Mouse (Mus musculus) lung, postnatal 0 days (tissue): ENCODE measurements at regions not wholly inside any gene's neighbourhood (a gene's known extent, or its start where the extent isn't known, plus 50 kb on each side); places are given as distances from the start of the nearest gene placed in this dataset.

Experiments
- ATAC-seq: fragments of 200-750 bp; cut with Nextera tagmentation; 2 replicates; pipeline ENCODE4 v1.8.0; 2017; ENCODE audit warnings: moderate library complexity
- DNase-seq: peaks from one replicate; pipeline ENCODE4 v3.0.0-alpha.2; 2016; ENCODE audit warnings: low spot score
- H3K27ac ChIP-seq: fragments of 300-500 bp; sonication (generic); 2 replicates; pipeline ENCODE4 v1.5.1; 2014; ENCODE audit warnings: antibody characterized with exemption, mild to moderate bottlenecking, low read length, mixed read lengths
- H3K27me3 ChIP-seq: fragments of 300-500 bp; sonication (generic); replicated peaks from 2 replicates; pipeline ENCODE4 v1.6.1; 2014; ENCODE audit warnings: low read length, mixed read lengths; ENCODE audit not compliant: insufficient read depth
- H3K36me3 ChIP-seq: fragments of 300-500 bp; sonication (generic); 2 replicates; pipeline ENCODE4 v1.6.1; 2014; ENCODE audit warnings: low read length, mixed read lengths; ENCODE audit not compliant: insufficient read depth
- H3K4me1 ChIP-seq: fragments of 300-500 bp; sonication (generic); 2 replicates; pipeline ENCODE4 v1.6.1; 2014; ENCODE audit warnings: antibody characterized with exemption, low read depth, low read length, mixed read lengths; ENCODE audit not compliant: insufficient read depth
- H3K4me2 ChIP-seq: fragments of 300-500 bp; sonication (generic); replicated peaks from 2 replicates; pipeline ENCODE4 v1.6.1; 2014; ENCODE audit warnings: low read depth, mild to moderate bottlenecking, low read length, moderate library complexity, mixed read lengths
- H3K4me3 ChIP-seq: fragments of 300-500 bp; sonication (generic); 2 replicates; pipeline ENCODE4 v1.5.1; 2014; ENCODE audit warnings: low read depth, low read length
- H3K9ac ChIP-seq: fragments of 300-500 bp; sonication (generic); replicated peaks from 2 replicates; pipeline ENCODE4 v1.6.1; 2014; ENCODE audit warnings: low read depth, mild to moderate bottlenecking
- H3K9me3 ChIP-seq: fragments of 300-500 bp; sonication (generic); 2 replicates; pipeline ENCODE4 v1.6.1; 2016; ENCODE audit warnings: low read length, mixed read lengths
- CTCF ChIP-seq: IDR thresholded peaks from 2 replicates; pipeline ENCODE4 v1.5.1; 2016; ENCODE audit warnings: antibody characterized with exemption, mild to moderate bottlenecking
- EP300 ChIP-seq: IDR thresholded peaks from 2 replicates; pipeline ENCODE4 v1.6.1; 2016; ENCODE audit warnings: antibody characterized with exemption, mild to moderate bottlenecking, control low read depth
- WGBS: fragments of 180-500 bp; shearing (Covaris S2); extraction: QIAGEN DNeasy Blood & Tissue Kit; methylation state at CpG from one replicate; pipeline ENCODE4 v1.1.7; 2014; 5-methylcytosine and 5-hydroxymethylcytosine counted together

DNA sequence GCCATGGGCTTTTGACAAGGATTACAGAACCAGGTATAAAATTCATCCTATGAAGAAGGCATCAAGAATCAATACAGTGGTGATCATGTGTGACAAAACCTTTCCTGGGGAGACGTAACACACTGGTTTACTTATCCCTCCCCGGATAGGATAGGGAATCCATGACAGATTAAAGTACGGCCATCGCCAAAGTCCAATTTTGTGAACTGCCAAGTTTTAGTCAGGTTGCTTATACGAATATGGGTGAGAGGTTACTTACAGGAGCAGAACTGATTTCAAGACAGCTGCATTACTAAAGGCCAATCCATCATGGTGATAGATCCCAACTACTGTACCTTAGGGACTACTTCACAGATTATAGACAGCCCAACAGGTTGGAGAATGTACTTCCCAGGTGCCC, 849.6 kb upstream of the Lcorl start:
- ATAC-seq (no peak), DNase-seq (no peak)
- no peaks in the 10 kb centered on the region for H3K36me3 ChIP-seq
- no peak overlapping the region for H3K27ac ChIP-seq
- H3K4me1 ChIP-seq: no peaks in the 10 kb centered on the region
- no peak overlapping the region for H3K4me3 ChIP-seq
- TF ChIP-seq EP300 (no peak), CTCF (no peak)
- WGBS: 94% methylated on average over 5 of the region's 5 CpGs
- no peaks in the 10 kb centered on the region for H3K27me3 ChIP-seq
- no peak overlapping the region for H3K4me2 ChIP-seq
- H3K9ac ChIP-seq: no peak overlapping the region
- no peaks in the 10 kb centered on the region for H3K9me3 ChIP-seq

- ATAC-seq (no peak), DNase-seq (no peak)
- no peak overlapping the region for H3K4me2 ChIP-seq
- H3K36me3 ChIP-seq: no peaks in the 10 kb centered on the region
- H3K9ac ChIP-seq: no peak overlapping the region
- no peak for TF ChIP-seq EP300
- no peak for TF ChIP-seq CTCF
- no peaks in the 10 kb centered on the region for H3K4me1 ChIP-seq
- H3K9me3 ChIP-seq: no peaks in the 10 kb centered on the region
- H3K27ac ChIP-seq: no peak overlapping the region
- no peaks in the 10 kb centered on the region for H3K27me3 ChIP-seq
- H3K4me3 ChIP-seq: no peak overlapping the region
These were observed 820.6 kb upstream of the Lcorl start for GRCm38 (mm10) chr5:46678007-46678406.

DNA sequence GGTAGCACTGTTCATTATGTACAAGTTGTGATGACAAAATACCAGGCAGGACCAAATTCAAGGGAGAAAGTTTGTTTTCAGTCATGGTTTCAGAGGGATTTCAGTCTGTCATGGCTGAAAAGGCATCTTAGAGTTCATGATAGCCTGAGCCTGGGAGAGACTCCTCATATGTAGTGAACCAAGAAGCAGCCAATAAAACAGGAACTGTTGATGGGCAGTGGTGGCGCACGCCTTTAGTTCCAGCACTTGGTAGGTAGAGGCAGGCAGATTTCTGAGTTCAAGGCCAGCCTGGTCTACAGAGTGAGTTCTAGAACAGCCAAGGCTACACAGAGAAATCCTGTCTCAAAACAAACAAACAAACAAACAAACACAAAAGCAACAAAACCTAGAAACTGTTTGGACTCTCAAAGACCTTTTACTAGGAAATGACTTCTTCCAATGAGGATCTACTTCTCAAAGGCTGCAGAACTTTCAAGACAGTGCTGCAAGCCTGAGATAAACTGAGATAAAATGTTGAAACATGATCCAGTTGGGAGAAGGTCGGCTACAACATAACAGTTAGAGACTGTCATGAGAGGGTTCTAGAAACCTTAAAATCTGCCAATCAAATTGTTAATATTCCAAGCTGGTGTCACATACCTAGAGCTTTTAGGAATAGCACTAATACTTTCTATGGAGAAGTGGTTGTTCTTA, 817.5 kb upstream of the Lcorl start:
- Histone ChIP-seq H3K27me3 (no peaks in the 10 kb centered on the region), H3K4me3 (no peak overlapping the region), H3K9me3 (no peaks in the 10 kb centered on the region), H3K27ac (no peak overlapping the region), H3K9ac (no peak overlapping the region), H3K36me3 (no peaks in the 10 kb centered on the region), H3K4me2 (no peak overlapping the region), H3K4me1 (no peaks in the 10 kb centered on the region)
- DNase-seq (no peak), ATAC-seq (no peak)
- WGBS: 71% methylated on average over 3 of the region's 3 CpGs
- TF ChIP-seq EP300: no peak
- TF ChIP-seq CTCF: no peak

DNA sequence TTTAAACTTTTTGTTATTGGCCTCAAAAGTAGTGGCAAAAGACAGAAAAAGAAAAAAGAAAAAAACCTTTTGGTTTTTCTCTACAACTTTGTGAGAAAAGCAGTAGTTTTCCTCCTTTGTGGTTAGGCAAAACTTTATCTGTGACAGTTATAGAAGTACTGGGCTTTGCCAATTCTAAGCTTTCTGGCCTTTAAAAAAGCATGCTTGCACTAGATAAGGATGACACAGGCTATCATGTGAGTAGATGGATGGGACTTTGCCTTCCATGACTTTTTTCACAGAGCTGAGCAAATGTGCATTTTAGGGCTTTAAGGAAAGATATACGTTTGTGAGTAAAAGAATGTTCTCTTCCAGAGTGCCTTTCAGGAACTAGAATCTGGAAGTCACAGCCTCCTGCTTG, 816.0 kb upstream of the Lcorl start:
- 43% methylated on average over 1 of the region's 1 CpGs for WGBS
- TF ChIP-seq CTCF: no peak
- TF ChIP-seq EP300: no peak
- Histone ChIP-seq H3K27me3 (no peaks in the 10 kb centered on the region), H3K27ac (no peak overlapping the region), H3K4me1 (no peaks in the 10 kb centered on the region), H3K4me2 (no peak overlapping the region), H3K9ac (no peak overlapping the region), H3K4me3 (no peak overlapping the region), H3K9me3 (no peaks in the 10 kb centered on the region), H3K36me3 (no peaks in the 10 kb centered on the region)
- ATAC-seq (no peak), DNase-seq (no peak)

GRCm38 (mm10) chr5:46670484-46670883, 813.1 kb upstream of the Lcorl start:
- no peak overlapping the region for H3K4me2 ChIP-seq
- no peaks in the 10 kb centered on the region for H3K27me3 ChIP-seq
- no peak for ATAC-seq
- TF ChIP-seq CTCF: no peak
- TF ChIP-seq EP300: no peak
- no peaks in the 10 kb centered on the region for H3K36me3 ChIP-seq
- DNase-seq: no peak
- H3K9ac ChIP-seq: no peak overlapping the region
- no peak overlapping the region for H3K4me3 ChIP-seq
- WGBS: 27% methylated on average over 2 of the region's 2 CpGs
- H3K9me3 ChIP-seq: no peaks in the 10 kb centered on the region
- H3K4me1 ChIP-seq: no peaks in the 10 kb centered on the region
- H3K27ac ChIP-seq: no peak overlapping the region

DNA sequence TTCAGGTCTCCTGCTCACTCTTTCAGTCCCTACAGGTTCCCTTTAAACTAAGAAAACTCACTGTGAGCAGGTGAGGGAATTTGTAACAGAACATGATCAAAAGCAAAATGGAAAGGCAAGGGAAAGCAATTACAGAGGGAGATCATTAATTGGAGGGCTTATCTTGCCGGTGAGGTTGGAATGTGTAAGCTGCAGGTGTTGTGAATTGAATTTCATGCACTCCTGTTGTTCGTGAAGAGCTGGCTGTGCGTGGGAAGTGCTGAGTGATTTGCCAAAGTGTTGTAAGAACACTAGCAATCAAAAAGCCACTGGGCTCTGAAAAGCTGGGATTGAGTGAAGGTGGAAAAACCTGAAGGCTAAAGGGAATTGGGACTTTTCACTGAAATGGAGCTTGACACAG, 808.8 kb upstream of the Lcorl start:
- DNase-seq (no peak), ATAC-seq (no peak)
- H3K27ac ChIP-seq: no peak overlapping the region
- TF ChIP-seq EP300 (no peak), CTCF (no peak)
- H3K9me3 ChIP-seq: no peaks in the 10 kb centered on the region
- no peak overlapping the region for H3K4me2 ChIP-seq
- H3K4me3 ChIP-seq: no peak overlapping the region
- WGBS: 23% methylated on average over 3 of the region's 3 CpGs
- no peaks in the 10 kb centered on the region for H3K27me3 ChIP-seq
- H3K4me1 ChIP-seq: no peaks in the 10 kb centered on the region
- no peak overlapping the region for H3K9ac ChIP-seq
- H3K36me3 ChIP-seq: no peaks in the 10 kb centered on the region

DNA sequence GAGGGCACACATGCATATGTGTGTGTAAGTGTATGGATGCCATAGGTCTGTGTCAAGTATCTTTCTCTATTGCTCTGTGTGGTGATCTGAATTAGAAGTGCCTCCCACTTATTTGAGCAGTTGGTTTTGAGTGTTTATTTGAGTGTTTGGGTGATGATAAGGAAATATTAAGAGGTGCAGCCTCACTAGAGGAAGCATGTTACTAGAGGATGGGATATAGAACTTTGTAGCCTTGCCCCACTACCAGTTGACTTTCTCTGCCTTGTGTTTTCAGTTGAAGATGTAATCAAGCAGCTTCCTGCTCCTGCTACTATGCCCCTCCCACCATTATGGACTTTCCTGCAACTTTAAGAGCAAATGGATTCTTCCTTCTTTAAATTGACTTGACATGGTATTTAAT, 799.6 kb upstream of the Lcorl start:
- TF ChIP-seq CTCF: no peak
- TF ChIP-seq EP300: no peak
- ATAC-seq (no peak), DNase-seq (no peak)
- Histone ChIP-seq H3K27me3 (no peaks in the 10 kb centered on the region), H3K9ac (no peak overlapping the region), H3K4me1 (no peaks in the 10 kb centered on the region), H3K36me3 (no peaks in the 10 kb centered on the region), H3K4me2 (no peak overlapping the region), H3K27ac (no peak overlapping the region), H3K9me3 (no peaks in the 10 kb centered on the region), H3K4me3 (no peak overlapping the region)
